ENCODE assay signal across 12 mouse cellular contexts in the genomic region with DNA sequence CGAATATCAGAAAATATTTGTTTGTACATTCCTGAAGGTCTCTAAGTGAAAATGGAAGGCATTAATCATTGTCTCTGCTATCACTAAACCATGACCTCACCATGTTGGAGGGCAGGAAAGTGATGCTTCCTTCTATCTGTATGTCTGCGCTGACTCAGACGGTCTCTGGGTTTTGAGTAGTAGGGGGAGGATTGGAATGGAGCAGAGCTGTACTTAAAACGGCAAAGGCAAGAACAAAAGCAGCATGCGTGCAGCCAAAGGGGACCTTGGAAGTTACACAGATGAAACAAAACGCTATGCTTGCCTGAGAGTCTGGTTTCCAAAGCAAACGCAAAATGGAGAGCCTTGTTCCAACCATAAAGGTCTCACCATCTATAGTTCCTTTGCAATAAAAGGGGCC. TPM values are rescaled to one million over a fixed set of nuclear protein-coding genes. Genes with fewer than 3 reads are reported as not detected.
A peak's percentile ranks its signal among the peaks of the same experiment; 100 is the strongest.
DNase-seq lines count a peak whose midpoint lies in the region; ATAC-seq and TF ChIP-seq lines count a peak whose summit lies in the region.
"Had no signal": no experiment of that assay in that cellular context is flagged by ENCODE, and none has a peak within 500 bp of the region (broad histone marks: within the 10 kb centered on the region; RNA-seq: fewer than 3 reads in every experiment).

No protein-coding gene starts in this region.

- H3K9me3 ChIP-seq in kidney, postnatal 0 days (replicated peaks; ENCODE audit: low read length), result no peaks in the 10 kb centered on the region
- H3K9me3 ChIP-seq in hindbrain, embryonic 10.5 days, result no peaks in the 10 kb centered on the region
- H3K9me3 ChIP-seq in neural tube, embryonic 13.5 days, result no peaks in the 10 kb centered on the region
- H3K9me3 ChIP-seq: G1E had no signal

- H3K9ac ChIP-seq in kidney, postnatal 0 days (ENCODE audit: low read depth, low read length), result no peak overlapping the region
- H3K9ac ChIP-seq in neural tube, embryonic 13.5 days, result peak overlapping the region; percentile 48

- H3K27me3 ChIP-seq in kidney, postnatal 0 days (ENCODE audit: insufficient read depth, low read length), result no peaks in the 10 kb centered on the region
- H3K27me3 ChIP-seq in hindbrain, embryonic 10.5 days (ENCODE audit: insufficient read depth, poor library complexity, severe bottlenecking), result no peaks in the 10 kb centered on the region; the same call in 1 of the 2 replicates
- no peaks in the 10 kb centered on the region for H3K27me3 ChIP-seq in neural tube, embryonic 13.5 days
- no peaks in the 10 kb centered on the region for H3K27me3 ChIP-seq in thymus, adult 2 months (ENCODE audit: control insufficient read depth, insufficient read depth, low read length)

- ATAC-seq in kidney, postnatal 0 days (replicated peaks; ENCODE audit: low FRiP score, low read depth), result no peak; the same call in 1 of the 2 replicates
- peak; percentile 41; the same call in 1 of the 2 replicates for ATAC-seq in neural tube, embryonic 13.5 days (ENCODE audit: low read depth)

- DNase-seq in kidney, postnatal 0 days (ENCODE audit: low spot score), result peak; percentile 32
- DNase-seq in kidney, postnatal 4 days, result no peak
- DNase-seq in brain, adult 2 months (ENCODE audit: low read depth, low spot score), result peak; percentile 77
- no peak for DNase-seq in hindbrain, embryonic 10.5 days (ENCODE audit: low spot score)
- DNase-seq in thymus, adult 2 months, result no peak
- DNase-seq in spleen, adult 12 weeks (ENCODE audit: low spot score), result no peak
- DNase-seq in urinary bladder, adult 18-20 months (ENCODE audit: low spot score in 2 of 2), result no peak
- DNase-seq: heart, adult 2 months; layer of hippocampus, postnatal 36 days; lung, adult 2 months had no signal

- no peak overlapping the region for H3K27ac ChIP-seq in kidney, postnatal 0 days
- H3K27ac ChIP-seq in hindbrain, embryonic 10.5 days, result peak overlapping the region; percentile 66
- H3K27ac ChIP-seq in neural tube, embryonic 13.5 days (replicated peaks), result peak overlapping the region; percentile 89
- no peak overlapping the region for H3K27ac ChIP-seq in thymus, adult 2 months (ENCODE audit: control insufficient read depth, insufficient read depth, low read length)
- H3K27ac ChIP-seq: heart, adult 2 months had no signal

- H3K4me3 ChIP-seq in kidney, postnatal 0 days (replicated peaks; ENCODE audit: low read depth, low read length), result no peak overlapping the region
- H3K4me3 ChIP-seq in hindbrain, embryonic 10.5 days, result no peak overlapping the region
- no peak overlapping the region for H3K4me3 ChIP-seq in neural tube, embryonic 13.5 days
- no peak overlapping the region for H3K4me3 ChIP-seq in thymus, adult 2 months (ENCODE audit: control insufficient read depth, insufficient read depth, low read length)
- H3K4me3 ChIP-seq: heart, adult 2 months had no signal

- no peak for TF ChIP-seq POLR2A in thymus, adult 2 months (IDR thresholded peaks at IDR 0.05; ENCODE audit: control insufficient read depth, extremely low read depth, insufficient read depth, low read length, poor library complexity)

- no peaks in the 10 kb centered on the region for H3K36me3 ChIP-seq in kidney, postnatal 0 days (ENCODE audit: insufficient read depth, low read length)
- H3K36me3 ChIP-seq in hindbrain, embryonic 10.5 days, result peaks cover 9% of the 10 kb centered on the region
- H3K36me3 ChIP-seq in neural tube, embryonic 13.5 days, result peaks cover 16% of the 10 kb centered on the region; the same call in 1 of the 2 replicates
- no peaks in the 10 kb centered on the region for H3K36me3 ChIP-seq in thymus, adult 2 months (ENCODE audit: control insufficient read depth, insufficient read depth, low read length)

- peaks cover 9% of the 10 kb centered on the region; the same call in 1 of the 2 replicates for H3K4me1 ChIP-seq in kidney, postnatal 0 days (replicated peaks; ENCODE audit: insufficient read depth, low read length)
- H3K4me1 ChIP-seq in hindbrain, embryonic 10.5 days (replicated peaks), result peaks cover 44% of the 10 kb centered on the region
- H3K4me1 ChIP-seq in neural tube, embryonic 13.5 days (replicated peaks), result peaks cover 42% of the 10 kb centered on the region
- H3K4me1 ChIP-seq in thymus, adult 2 months (replicated peaks; ENCODE audit: control insufficient read depth, insufficient read depth, low read length), result peaks cover 7% of the 10 kb centered on the region

- no peak overlapping the region for H3K4me2 ChIP-seq in kidney, postnatal 0 days (ENCODE audit: low read length)
- H3K4me2 ChIP-seq in neural tube, embryonic 13.5 days, result no peak overlapping the region

- no peak for TF ChIP-seq CTCF in kidney, postnatal 0 days (IDR thresholded peaks at IDR 0.05; ENCODE audit: low read depth)
- TF ChIP-seq CTCF in thymus, adult 2 months (IDR thresholded peaks at IDR 0.05; ENCODE audit: borderline replicate concordance, control insufficient read depth, extremely low read depth, insufficient read depth, low read length, poor library complexity), result no peak

- 45% methylated on average over 7 of the region's 7 CpGs for WGBS in kidney, postnatal 0 days
- 68% methylated on average over 7 of the region's 7 CpGs for WGBS in hindbrain, embryonic 10.5 days
- WGBS in neural tube, embryonic 13.5 days, result 34% methylated on average over 7 of the region's 7 CpGs
- WGBS in thymus, adult 2 months, result 87% methylated on average over 7 of the region's 7 CpGs

RNA-seq across cellular contexts. Expression of gene Traf3ip2, which starts 41.7 kb away (rescaled TPM):
- polyA plus RNA-seq in kidney, postnatal 0 days (2015; fragmentation: Nextera tagmentation; extraction: Ambion mirVana), result 15.0 TPM in 2 replicates
- polyA plus RNA-seq in hindbrain, embryonic 10.5 days (2016; fragmentation: Nextera tagmentation; extraction: Ambion mirVana), result 8.3 and 8.8 TPM in 2 replicates
- polyA plus RNA-seq in neural tube, embryonic 13.5 days (2015; fragmentation: Nextera tagmentation; extraction: Ambion mirVana), result 4.8 and 5.0 TPM in 2 replicates
- polyA plus RNA-seq in thymus, adult 2 months (2012; rRNA removed), result 20.4 and 21.3 TPM in 2 replicates

Comparison
In these comparisons a context has a peak if more than half of its experiments do, and no peak if none do; other contexts are left out.
1. DNase-seq: peak in kidney, postnatal 0 days (single experiment) and brain, adult 2 months (single experiment); none in kidney, postnatal 4 days (0 of 2), hindbrain, embryonic 10.5 days (single experiment), thymus, adult 2 months (single experiment), spleen, adult 12 weeks (single experiment) and urinary bladder, adult 18-20 months (0 of 2).
2. H3K27ac ChIP-seq: peak in hindbrain, embryonic 10.5 days (single experiment) and neural tube, embryonic 13.5 days (single experiment); none in kidney, postnatal 0 days (single experiment) and thymus, adult 2 months (single experiment).